Mouse (Mus musculus): ENCODE results near the gene Arfgap2. TPM values are rescaled to one million over a fixed set of nuclear protein-coding genes. Genes with fewer than 3 reads are reported as not detected.

Arfgap2 gene
- polyA plus RNA-seq, 1 experiment from 2014 or later, result 90.6 TPM

- ATAC-seq (ENCODE audit: insufficient number of reproducible peaks, insufficient read depth, low FRiP score, low TSS enrichment, low read depth), result no peak
- no peaks in the 10 kb centered on the region for H3K27me3 ChIP-seq
- peaks cover 6% of the 10 kb centered on the region; the same call in 1 of the 2 replicates for H3K36me3 ChIP-seq
- no peak overlapping the region for H3K27ac ChIP-seq
- H3K9me3 ChIP-seq, result no peaks in the 10 kb centered on the region
- no peak overlapping the region for H3K4me2 ChIP-seq
- no peak overlapping the region for H3K4me3 ChIP-seq
- 87% methylated on average over 7 of the region's 7 CpGs for WGBS
- H3K4me1 ChIP-seq, result 0 out of 2 replicates have a peak, but pooled peaks cover 3% of the 10 kb centered on the region
- no peak overlapping the region for H3K9ac ChIP-seq
Measured at GRCm38 (mm10) chr2:91314184-91314583, 49.4 kb downstream of the Arfgap2 start.

GRCm38 (mm10) chr2:91320559-91321529 lies 56.1 kb downstream of the Arfgap2 start:
- H3K4me1 ChIP-seq, result peaks cover 5% of the 10 kb centered on the region; the same call in 1 of the 2 replicates
- no peak for ATAC-seq (ENCODE audit: insufficient number of reproducible peaks, insufficient read depth, low FRiP score, low TSS enrichment, low read depth)
- no peaks in the 10 kb centered on the region for H3K9me3 ChIP-seq
- H3K4me3 ChIP-seq, result no peak overlapping the region
- H3K9ac ChIP-seq, result no peak overlapping the region
- H3K27ac ChIP-seq, result no peak overlapping the region
- H3K4me2 ChIP-seq, result no peak overlapping the region
- 88% methylated on average over 10 of the region's 10 CpGs for WGBS
- H3K27me3 ChIP-seq, result no peaks in the 10 kb centered on the region
- peaks cover 6% of the 10 kb centered on the region; the same call in 1 of the 2 replicates for H3K36me3 ChIP-seq

GRCm38 (mm10) chr2:91321923-91322322 lies 57.1 kb downstream of the Arfgap2 start:
- no peak for ATAC-seq (ENCODE audit: insufficient number of reproducible peaks, insufficient read depth, low FRiP score, low TSS enrichment, low read depth)

GRCm38 (mm10) chr2:91322490-91322889 lies 57.7 kb downstream of the Arfgap2 start:
- no peak for ATAC-seq (ENCODE audit: insufficient number of reproducible peaks, insufficient read depth, low FRiP score, low TSS enrichment, low read depth)
- H3K9me3 ChIP-seq, result no peaks in the 10 kb centered on the region
- 57% methylated on average over 4 of the region's 4 CpGs for WGBS
- H3K4me3 ChIP-seq, result no peak overlapping the region
- H3K27ac ChIP-seq, result no peak overlapping the region
- no peak overlapping the region for H3K9ac ChIP-seq
- H3K4me2 ChIP-seq, result no peak overlapping the region
- peaks cover 5% of the 10 kb centered on the region; the same call in 1 of the 2 replicates for H3K4me1 ChIP-seq
- H3K27me3 ChIP-seq, result no peaks in the 10 kb centered on the region
- H3K36me3 ChIP-seq, result no peaks in the 10 kb centered on the region

More at GRCm38 (mm10) chr2:91321923-91322322, 57.1 kb downstream of the Arfgap2 start:
- no peak overlapping the region for H3K9ac ChIP-seq
- no peak overlapping the region for H3K4me2 ChIP-seq
- H3K36me3 ChIP-seq, result 0 out of 2 replicates have a peak, but pooled peaks cover 1% of the 10 kb centered on the region
- H3K9me3 ChIP-seq, result no peaks in the 10 kb centered on the region
- H3K27ac ChIP-seq, result no peak overlapping the region
- no peak overlapping the region for H3K4me3 ChIP-seq
- WGBS, result 91% methylated on average over 2 of the region's 2 CpGs
- H3K27me3 ChIP-seq, result no peaks in the 10 kb centered on the region
- H3K4me1 ChIP-seq, result peaks cover 5% of the 10 kb centered on the region; the same call in 1 of the 2 replicates

GRCm38 (mm10) chr2:91324346-91324745 lies 59.6 kb downstream of the Arfgap2 start:
- H3K4me1 ChIP-seq, result peaks cover 16% of the 10 kb centered on the region
- H3K9ac ChIP-seq, result no peak overlapping the region
- H3K4me3 ChIP-seq, result no peak overlapping the region
- whole genome bisulfite sequencing, result 79% methylated on average over 1 of the region's 1 CpGs
- no peaks in the 10 kb centered on the region for H3K36me3 ChIP-seq
- no peaks in the 10 kb centered on the region for H3K27me3 ChIP-seq
- H3K27ac ChIP-seq, result no peak overlapping the region
- H3K4me2 ChIP-seq, result no peak overlapping the region
- no peak for ATAC-seq (ENCODE audit: insufficient number of reproducible peaks, insufficient read depth, low FRiP score, low TSS enrichment, low read depth)
- no peaks in the 10 kb centered on the region for H3K9me3 ChIP-seq

- no peak overlapping the region for H3K4me2 ChIP-seq
- no peaks in the 10 kb centered on the region for H3K9me3 ChIP-seq
- H3K27me3 ChIP-seq, result no peaks in the 10 kb centered on the region
- no peak overlapping the region for H3K9ac ChIP-seq
- no peaks in the 10 kb centered on the region for H3K36me3 ChIP-seq
- WGBS, result 65% methylated on average over 15 of the region's 15 CpGs
- H3K4me3 ChIP-seq, result no peak overlapping the region
- ATAC-seq (ENCODE audit: insufficient number of reproducible peaks, insufficient read depth, low FRiP score, low TSS enrichment, low read depth), result no peak
- H3K27ac ChIP-seq, result no peak overlapping the region
- peaks cover 16% of the 10 kb centered on the region for H3K4me1 ChIP-seq
Measured at GRCm38 (mm10) chr2:91324761-91325421, 60.1 kb downstream of the Arfgap2 start.

Other genes with a start within 250 kb of the Arfgap2 start
- gene Rapsn, start 229.4 kb upstream of the Arfgap2 start, polyA plus RNA-seq (2015; fragmentation: Nextera tagmentation; extraction: Ambion mirVana), result 3.3 and 3.4 TPM in 2 replicates
- gene Psmc3, start 211.0 kb upstream of the Arfgap2 start, polyA plus RNA-seq (2015; fragmentation: Nextera tagmentation; extraction: Ambion mirVana), result 263 and 298 TPM in 2 replicates
- 64.3 and 67.4 TPM in 2 replicates for gene Slc39a13, start 194.6 kb upstream of the Arfgap2 start, polyA plus RNA-seq (2015; fragmentation: Nextera tagmentation; extraction: Ambion mirVana)
- gene Spi1, start 182.6 kb upstream of the Arfgap2 start, polyA plus RNA-seq (2015; fragmentation: Nextera tagmentation; extraction: Ambion mirVana), result 7.2 and 7.5 TPM in 2 replicates
- 0.08 and 2.4 TPM in 2 replicates for gene Mybpc3, start 146.8 kb upstream of the Arfgap2 start, polyA plus RNA-seq (2015; fragmentation: Nextera tagmentation; extraction: Ambion mirVana)
- 16.5 and 18.2 TPM in 2 replicates for gene Madd, start 81.1 kb upstream of the Arfgap2 start, polyA plus RNA-seq (2015; fragmentation: Nextera tagmentation; extraction: Ambion mirVana)
- gene Nr1h3, start 62.1 kb upstream of the Arfgap2 start, polyA plus RNA-seq (2015; fragmentation: Nextera tagmentation; extraction: Ambion mirVana), result 0.83 and 1.9 TPM in 2 replicates
- 28.6 and 29.0 TPM in 2 replicates for gene Acp2, start 62.1 kb upstream of the Arfgap2 start, polyA plus RNA-seq (2015; fragmentation: Nextera tagmentation; extraction: Ambion mirVana)
- 20.0 and 23.6 TPM in 2 replicates for gene Ddb2, start 28.0 kb upstream of the Arfgap2 start, polyA plus RNA-seq (2015; fragmentation: Nextera tagmentation; extraction: Ambion mirVana)
- 42.1 and 44.2 TPM in 2 replicates for gene Pacsin3, start 9.0 kb upstream of the Arfgap2 start, polyA plus RNA-seq (2015; fragmentation: Nextera tagmentation; extraction: Ambion mirVana)
- 66.9 and 71.1 TPM in 2 replicates for gene 1110051M20Rik, start 179.7 kb downstream of the Arfgap2 start, polyA plus RNA-seq (2015; fragmentation: Nextera tagmentation; extraction: Ambion mirVana)
- gene Lrp4, start 192.5 kb downstream of the Arfgap2 start, polyA plus RNA-seq (2015; fragmentation: Nextera tagmentation; extraction: Ambion mirVana), result 9.1 and 9.6 TPM in 2 replicates

Data from embryonic facial prominence, embryonic 13.5 days (tissue).